Mouse (Mus musculus) embryonic facial prominence, embryonic 10.5 days (tissue): ENCODE data around the gene Olfr1085. TPM values are rescaled to one million over a fixed set of nuclear protein-coding genes. Genes with fewer than 3 reads are reported as not detected.
"Not testable (repeated sequence)": the region's sequence is repeated elsewhere in the genome, so short reads cannot be mapped to it uniquely, and the experiment has no call there.

ENCODE experiments used
- DNase-seq: peaks from one replicate; pipeline ENCODE4 v3.0.0-alpha.2; 2017; ENCODE audit warnings: low spot score
- H3K27ac ChIP-seq: fragments of 300-500 bp; sonication (generic); replicated peaks from 2 replicates; pipeline ENCODE4 v1.5.1; 2016; ENCODE audit warnings: mild to moderate bottlenecking
- H3K27me3 ChIP-seq: fragments of 300-500 bp; sonication (generic); replicated peaks from 2 replicates; pipeline ENCODE4 v1.6.1; 2016; ENCODE audit warnings: low read depth, mild to moderate bottlenecking; ENCODE audit not compliant: poor library complexity, severe bottlenecking
- H3K36me3 ChIP-seq: fragments of 300-500 bp; sonication (generic); replicated peaks from 2 replicates; pipeline ENCODE4 v1.6.1; 2016; ENCODE audit warnings: mild to moderate bottlenecking, moderate library complexity
- H3K4me1 ChIP-seq: fragments of 300-500 bp; sonication (generic); 2 replicates; pipeline ENCODE4 v1.6.1; 2016
- H3K4me3 ChIP-seq: fragments of 300-500 bp; sonication (generic); 2 replicates; pipeline ENCODE4 v1.5.1; 2016; ENCODE audit warnings: mild to moderate bottlenecking, moderate library complexity
- H3K9me3 ChIP-seq: fragments of 300-500 bp; sonication (generic); 2 replicates; pipeline ENCODE4 v1.6.1; 2016; ENCODE audit warnings: mild to moderate bottlenecking
- WGBS: fragments of 180-500 bp; shearing (Covaris S2); methylation state at CpG from one replicate; pipeline ENCODE4 v1.1.7; 2016; 5-methylcytosine and 5-hydroxymethylcytosine counted together
- polyA plus RNA-seq: library from polyadenylated mRNA; unstranded; fragments of >200 nt; fragmentation: Nextera tagmentation; extraction: Ambion mirVana; gene quantifications from 2 replicates; pipeline ENCODE4 v1.2.1, GENCODE M21; 2016

The Olfr1085 gene
- not detected in 2 replicates for polyA plus RNA-seq

DNA sequence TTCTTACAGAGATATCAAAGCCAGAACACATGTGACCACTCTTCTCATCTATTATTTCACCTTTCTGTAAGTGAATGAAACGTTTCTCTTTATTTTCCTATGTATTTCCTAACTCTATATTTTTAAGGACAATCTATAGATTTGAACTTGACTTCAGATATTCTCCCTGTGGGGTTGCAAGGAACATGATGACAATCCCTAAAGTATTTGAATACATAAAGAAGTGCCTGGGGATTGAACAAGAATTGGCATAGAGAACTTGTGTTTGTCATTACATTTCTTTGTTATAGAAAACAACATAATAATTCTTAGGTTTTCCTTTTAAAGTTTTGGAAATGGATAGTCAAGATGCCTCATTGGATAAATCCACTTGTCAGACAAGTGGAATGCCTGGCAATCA is at the start of gene Olfr1085:
TSS of gene Olfr1085 (minus strand) at position 101 of the 400 bp plus-strand sequence.
- Histone ChIP-seq H3K4me3 (no peak within 1 kb of the TSS), H3K4me1 (no peaks in the 10 kb centered on the region), H3K27ac (no peak within 1 kb of the TSS), H3K36me3 (no peaks in the 10 kb centered on the region), H3K9me3 (no peaks in the 10 kb centered on the region), H3K27me3 (no peaks in the 10 kb centered on the region)
- 28% methylated on average over 1 of the region's 1 CpGs for WGBS
- DNase-seq, result no peak

DNA sequence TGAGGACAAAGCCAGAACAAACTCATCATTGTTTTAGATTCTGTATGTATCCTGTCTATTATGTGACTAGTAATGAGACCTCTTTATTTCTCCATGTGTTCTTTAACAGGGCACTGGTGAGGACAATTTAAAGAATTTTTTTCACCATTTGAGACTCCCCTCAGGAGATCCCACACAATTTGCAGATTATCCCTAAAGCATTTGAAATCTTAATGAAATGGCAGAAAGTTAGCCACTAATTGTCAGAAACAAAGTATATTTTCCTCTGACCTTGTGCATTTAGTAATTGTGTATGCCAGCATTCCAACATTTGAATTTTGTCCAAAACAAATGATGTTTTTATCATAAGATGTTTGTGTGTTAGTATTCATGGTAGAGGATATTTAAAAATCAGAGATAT is 36.5 kb upstream of the Olfr1085 start, which contains the start of gene Olfr1087:
TSS of gene Olfr1087 (minus strand) at position 101 of the 400 bp plus-strand sequence.
- no peak within 1 kb of the TSS for H3K27ac ChIP-seq
- no peaks in the 10 kb centered on the region for H3K4me1 ChIP-seq
- no peak for DNase-seq
- H3K9me3 ChIP-seq, result no peaks in the 10 kb centered on the region
- no peaks in the 10 kb centered on the region for H3K27me3 ChIP-seq
- no peak within 1 kb of the TSS for H3K4me3 ChIP-seq
- no peaks in the 10 kb centered on the region for H3K36me3 ChIP-seq

DNA sequence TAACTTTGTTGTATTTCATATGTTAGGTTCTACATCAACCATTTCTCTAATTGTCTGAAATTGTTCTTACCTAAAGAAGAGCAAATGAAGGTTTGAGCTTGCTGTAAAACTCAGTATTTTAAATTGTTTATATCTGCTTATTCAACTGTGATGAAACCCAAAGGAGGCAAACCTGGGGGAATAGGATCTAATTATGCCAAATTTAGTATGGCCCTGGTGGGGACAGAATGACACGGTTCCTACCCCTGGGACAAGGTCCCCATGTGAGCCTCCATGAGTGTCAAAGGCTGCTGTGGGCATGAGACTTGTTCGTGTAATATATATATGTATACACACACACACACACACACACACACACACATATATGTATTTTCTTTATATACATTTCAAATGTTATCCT is 18.2 kb upstream of the Olfr1085 start, which contains the start of gene Olfr1086:
TSS of gene Olfr1086 (minus strand) at position 101 of the 400 bp plus-strand sequence.
- no peak for DNase-seq
- Histone ChIP-seq H3K36me3 (no peaks in the 10 kb centered on the region), H3K27me3 (no peaks in the 10 kb centered on the region), H3K4me3 (no peak within 1 kb of the TSS), H3K9me3 (no peaks in the 10 kb centered on the region), H3K27ac (no peak within 1 kb of the TSS), H3K4me1 (no peaks in the 10 kb centered on the region)
- WGBS, result 83% methylated on average over 2 of the region's 2 CpGs

DNA sequence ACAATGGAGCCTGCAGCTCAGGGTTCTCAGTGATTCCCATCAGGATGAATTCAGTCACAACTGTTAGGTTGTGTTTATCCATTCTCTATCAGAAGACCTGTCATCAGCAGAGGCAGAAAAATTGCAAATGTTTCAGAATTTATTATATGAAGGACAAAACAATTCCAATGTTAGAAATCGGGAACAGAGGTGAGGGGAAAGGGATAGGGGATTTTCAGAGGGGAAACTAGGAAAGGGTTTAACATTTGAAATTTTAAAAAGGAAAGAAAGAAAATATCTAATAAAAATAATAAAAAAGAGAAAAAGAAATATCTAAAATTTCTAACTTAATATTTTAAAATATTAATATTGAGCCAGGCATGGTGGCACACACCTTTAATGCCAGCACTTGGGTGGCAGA is 22.2 kb downstream of the Olfr1085 start, which contains the start of gene Olfr1084:
TSS of gene Olfr1084 (minus strand) at position 101 of the 400 bp plus-strand sequence.
- H3K27me3 ChIP-seq, H3K36me3 ChIP-seq, H3K4me1 ChIP-seq, DNase-seq, H3K9me3 ChIP-seq, H3K4me3 ChIP-seq, H3K27ac ChIP-seq: not testable (repeated sequence)
- WGBS, result 79% methylated on average over 1 of the region's 1 CpGs

Other genes starting within 250 kb of the Olfr1085 start
- gene Olfr1061, start 248.0 kb downstream of the Olfr1085 start, polyA plus RNA-seq, result not detected in 2 replicates
- gene Olfr1062, start 235.3 kb downstream of the Olfr1085 start, polyA plus RNA-seq, result not detected in 2 replicates
- not detected in 2 replicates for gene Olfr1065, start 211.4 kb downstream of the Olfr1085 start, polyA plus RNA-seq
- not detected in 2 replicates for gene Olfr1066, start 205.8 kb downstream of the Olfr1085 start, polyA plus RNA-seq
- not detected in 2 replicates for gene Olfr228, start 174.6 kb downstream of the Olfr1085 start, polyA plus RNA-seq
- gene Olfr1076, start 153.6 kb downstream of the Olfr1085 start, polyA plus RNA-seq, result not detected in 2 replicates
- not detected in 2 replicates for gene Olfr1079, start 119.5 kb downstream of the Olfr1085 start, polyA plus RNA-seq
- gene Olfr1080, start 103.8 kb downstream of the Olfr1085 start, polyA plus RNA-seq, result not detected in 2 replicates
- not detected in 2 replicates for gene Olfr1082, start 63.1 kb downstream of the Olfr1085 start, polyA plus RNA-seq
- not detected in 2 replicates for gene Olfr1084, start 22.3 kb downstream of the Olfr1085 start, polyA plus RNA-seq
- not detected in 2 replicates for gene Olfr1086, start 18.1 kb upstream of the Olfr1085 start, polyA plus RNA-seq
- not detected in 2 replicates for gene Olfr1087, start 36.4 kb upstream of the Olfr1085 start, polyA plus RNA-seq
- not detected in 2 replicates for gene Olfr1089, start 71.7 kb upstream of the Olfr1085 start, polyA plus RNA-seq
- gene Olfr1090, start 97.0 kb upstream of the Olfr1085 start, polyA plus RNA-seq, result not detected in 2 replicates
- gene Olfr1093, start 120.5 kb upstream of the Olfr1085 start, polyA plus RNA-seq, result not detected in 2 replicates
- not detected in 2 replicates for gene Olfr141, start 148.0 kb upstream of the Olfr1085 start, polyA plus RNA-seq
- not detected in 2 replicates for gene Olfr1094, start 162.6 kb upstream of the Olfr1085 start, polyA plus RNA-seq
- gene Olfr1095, start 189.7 kb upstream of the Olfr1085 start, polyA plus RNA-seq, result not detected in 2 replicates
- gene Gm13723, start 212.8 kb upstream of the Olfr1085 start, polyA plus RNA-seq, result not detected in 2 replicates
- gene Olfr1097, start 230.2 kb upstream of the Olfr1085 start, polyA plus RNA-seq, result not detected in 2 replicates